Mouse (Mus musculus) E14TG2a.4 (cell line): Measurements from ENCODE around the gene Bcam.

Experiments
- CTCF ChIP-seq: conservative IDR thresholded peaks from 2 replicates; pipeline ENCODE4 v1.5.1; 2014; ENCODE audit warnings: low read length
- NANOG ChIP-seq: IDR thresholded peaks from 2 replicates; pipeline ENCODE4 v1.6.1; 2014; ENCODE audit warnings: borderline replicate concordance, low read length, mixed read lengths

- no peak for TF ChIP-seq CTCF
- no peak for TF ChIP-seq NANOG
Measured at GRCm38 (mm10) chr7:19762283-19762682, 8.5 kb downstream of the Bcam start.
